Mouse (Mus musculus) limb, embryonic 10.5 days (tissue): ENCODE measurements around the gene Cdkn1a. TPM values are rescaled to one million over a fixed set of nuclear protein-coding genes. Genes with fewer than 3 reads are reported as not detected.

Source experiments
- DNase-seq: peaks from one replicate; pipeline ENCODE4 v3.0.0-alpha.2; 2017; ENCODE audit warnings: low spot score
- H3K27ac ChIP-seq: fragments of 300-500 bp; sonication (generic); 2 replicates; pipeline ENCODE4 v1.5.1; 2016; ENCODE audit warnings: mild to moderate bottlenecking
- H3K27me3 ChIP-seq: fragments of 300-500 bp; sonication (generic); 2 replicates; pipeline ENCODE4 v1.6.1; 2016; ENCODE audit warnings: low read depth, mild to moderate bottlenecking; ENCODE audit not compliant: poor library complexity, severe bottlenecking
- H3K36me3 ChIP-seq: fragments of 300-500 bp; sonication (generic); 2 replicates; pipeline ENCODE4 v1.6.1; 2016; ENCODE audit warnings: mild to moderate bottlenecking, moderate library complexity
- H3K4me1 ChIP-seq: fragments of 300-500 bp; sonication (generic); 2 replicates; pipeline ENCODE4 v1.6.1; 2016
- H3K4me3 ChIP-seq: fragments of 300-500 bp; sonication (generic); 2 replicates; pipeline ENCODE4 v1.5.1; 2016; ENCODE audit warnings: mild to moderate bottlenecking, moderate library complexity
- H3K9me3 ChIP-seq: fragments of 300-500 bp; sonication (generic); replicated peaks from 2 replicates; pipeline ENCODE4 v1.6.1; 2016; ENCODE audit warnings: mild to moderate bottlenecking
- WGBS: fragments of 180-500 bp; shearing (Covaris S2); methylation state at CpG from one replicate; pipeline ENCODE4 v1.1.7; 2016; 5-methylcytosine and 5-hydroxymethylcytosine counted together
- polyA plus RNA-seq: library from polyadenylated mRNA; unstranded; fragments of >200 nt; fragmentation: Nextera tagmentation; extraction: Ambion mirVana; gene quantifications from 2 replicates; pipeline ENCODE4 v1.2.1, GENCODE M21; 2016

The Cdkn1a gene
- polyA plus RNA-seq, 1 experiment from 2014 or later = 28.8 TPM

DNA sequence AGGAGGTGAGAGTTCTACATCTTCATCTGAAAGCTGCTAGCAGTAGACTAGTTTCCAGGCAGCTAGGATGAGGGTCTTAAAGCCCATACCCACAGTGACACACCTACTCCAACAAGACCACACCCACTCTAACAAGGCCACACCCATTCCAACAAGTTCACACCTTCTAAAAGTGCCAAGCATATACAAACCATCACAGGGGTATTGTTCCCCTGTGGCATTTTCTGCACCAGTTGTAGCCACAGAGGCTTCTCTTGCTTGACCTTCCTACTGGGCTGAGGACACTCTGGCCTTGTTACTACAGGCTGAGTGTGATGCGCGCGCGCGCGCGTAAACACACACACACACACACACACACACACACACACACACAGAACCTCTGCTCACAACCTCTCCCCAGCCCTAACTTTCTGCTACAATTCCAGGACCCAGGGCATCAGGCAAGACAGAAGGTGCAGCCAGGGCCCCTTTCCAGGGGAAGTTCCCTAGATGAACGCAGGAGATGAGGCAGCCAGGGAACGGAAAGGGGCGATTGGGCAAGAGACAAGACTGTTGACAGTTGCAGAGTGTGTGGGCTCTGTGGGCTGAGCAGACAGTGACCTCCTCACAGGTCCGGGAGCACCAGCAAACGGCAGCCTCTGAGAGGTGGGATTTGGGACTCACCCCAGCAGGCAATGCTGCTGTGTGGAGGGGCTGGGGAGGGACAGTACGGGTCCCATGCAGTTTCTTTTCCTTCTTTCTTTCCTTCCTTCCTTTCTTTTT is 23.0 kb downstream of the Cdkn1a start, which contains the start of gene Rab44:
Gene Rab44, plus strand, starts transcription at position 555 of the 762 bp plus-strand sequence.
- H3K9me3 ChIP-seq = no peaks in the 10 kb centered on the region
- 92% methylated on average over 13 of the region's 13 CpGs for WGBS
- no peak within 1 kb of the TSS for H3K27ac ChIP-seq

GRCm38 (mm10) chr17:29116023-29116422 is 25.2 kb downstream of the Cdkn1a start:
- 79% methylated on average over 12 of the region's 12 CpGs for WGBS
- Histone ChIP-seq H3K9me3 (no peaks in the 10 kb centered on the region), H3K4me3 (no peak overlapping the region), H3K27ac (no peak overlapping the region), H3K4me1 (peaks cover 11% of the 10 kb centered on the region), H3K36me3 (no peaks in the 10 kb centered on the region), H3K27me3 (no peaks in the 10 kb centered on the region)
- DNase-seq = no peak

More for the DNA sequence above, 23.0 kb downstream of the Cdkn1a start, which contains the start of gene Rab44:
- Histone ChIP-seq H3K27me3 (no peaks in the 10 kb centered on the region), H3K36me3 (no peaks in the 10 kb centered on the region), H3K4me1 (peaks cover 7% of the 10 kb centered on the region), H3K4me3 (no peak within 1 kb of the TSS)
- DNase-seq = no peak

DNA sequence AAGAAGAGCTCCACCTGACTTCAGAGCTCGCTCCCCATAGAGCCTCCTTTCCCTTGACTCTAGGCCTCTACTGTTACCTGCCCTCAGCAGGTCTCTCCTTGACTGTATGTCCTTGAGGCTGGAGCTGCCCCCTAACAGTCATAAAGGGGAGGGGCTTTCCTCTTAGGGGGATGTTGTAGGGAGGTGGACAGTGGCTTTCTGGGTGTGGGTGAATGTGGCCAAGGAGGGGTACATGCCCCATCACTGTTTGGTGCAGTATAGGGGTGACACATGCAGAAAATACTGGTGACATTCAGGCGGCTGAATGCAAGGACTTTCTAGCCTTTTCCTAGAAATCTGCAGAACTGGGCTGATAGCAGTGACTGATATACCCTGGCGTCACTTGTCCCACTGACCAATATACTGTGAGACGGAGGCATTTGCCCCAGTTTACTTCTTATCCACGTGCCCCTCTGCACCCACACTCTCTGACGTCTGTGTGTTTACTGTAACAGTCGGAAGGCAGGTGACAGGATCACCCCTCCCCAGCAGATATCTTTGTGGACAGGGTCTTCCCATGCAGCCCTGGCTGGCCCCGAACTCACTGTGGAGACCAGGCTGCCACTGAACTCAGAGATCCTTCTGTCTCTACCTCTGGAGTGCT is 26.4 kb downstream of the Cdkn1a start:
- 79% methylated on average over 8 of the region's 8 CpGs for WGBS

DNA sequence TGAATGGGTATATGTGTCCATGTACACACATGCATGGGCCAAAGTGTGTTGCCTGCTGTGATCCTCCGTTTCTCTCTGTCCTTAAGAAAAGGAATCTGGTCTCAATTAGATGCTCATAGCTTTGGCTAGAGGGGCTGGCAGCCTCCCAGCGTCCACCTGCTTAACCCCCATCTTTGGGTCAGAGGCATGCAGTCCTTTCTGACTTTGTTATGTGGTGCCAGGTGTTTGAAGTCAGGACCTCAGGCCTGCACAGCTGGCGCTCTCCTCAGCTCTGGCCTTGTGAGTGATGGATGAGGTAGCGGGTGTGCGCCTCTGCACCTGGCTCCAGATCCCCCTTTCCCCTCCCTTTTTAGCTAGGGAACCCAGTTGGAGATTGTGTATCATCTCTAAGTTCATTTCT is 27.3 kb downstream of the Cdkn1a start:
- Histone ChIP-seq H3K4me3 (no peak overlapping the region), H3K9me3 (no peaks in the 10 kb centered on the region), H3K27ac (no peak overlapping the region), H3K36me3 (no peaks in the 10 kb centered on the region), H3K4me1 (peaks cover 11% of the 10 kb centered on the region), H3K27me3 (no peaks in the 10 kb centered on the region)
- 33% methylated on average over 5 of the region's 5 CpGs for WGBS
- peak; percentile 74 for DNase-seq

More for the DNA sequence above, 26.4 kb downstream of the Cdkn1a start:
- no peak overlapping the region for H3K4me3 ChIP-seq
- no peaks in the 10 kb centered on the region for H3K9me3 ChIP-seq
- H3K4me1 ChIP-seq = peaks cover 11% of the 10 kb centered on the region
- H3K27ac ChIP-seq = no peak overlapping the region
- H3K36me3 ChIP-seq = no peaks in the 10 kb centered on the region
- no peak for DNase-seq
- H3K27me3 ChIP-seq = no peaks in the 10 kb centered on the region

DNA sequence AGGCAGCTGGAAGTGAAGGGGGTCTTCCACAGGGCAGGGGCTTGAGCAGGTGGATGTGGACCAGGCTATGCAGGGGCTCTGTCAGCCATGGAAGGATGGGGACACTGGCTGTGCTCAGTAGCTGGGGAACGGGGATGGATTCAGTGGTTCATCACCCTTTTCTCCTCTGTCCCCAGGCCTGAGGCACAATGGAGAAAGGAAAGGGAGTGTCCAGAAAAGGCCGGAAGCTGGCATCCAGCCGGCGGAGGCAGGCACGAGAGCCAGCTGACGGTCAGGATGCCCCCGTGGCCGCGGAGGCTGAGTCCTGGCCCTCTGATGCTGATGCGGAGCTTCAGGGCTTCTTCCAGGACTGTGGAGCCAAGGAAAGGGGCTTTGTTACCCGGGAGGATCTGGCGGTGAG is 29.9 kb downstream of the Cdkn1a start:
- no peak overlapping the region for H3K4me3 ChIP-seq
- no peaks in the 10 kb centered on the region for H3K9me3 ChIP-seq
- H3K27me3 ChIP-seq = no peaks in the 10 kb centered on the region
- H3K4me1 ChIP-seq = peaks cover 11% of the 10 kb centered on the region
- H3K36me3 ChIP-seq = no peaks in the 10 kb centered on the region
- DNase-seq = no peak
- 61% methylated on average over 12 of the region's 12 CpGs for WGBS
- no peak overlapping the region for H3K27ac ChIP-seq

GRCm38 (mm10) chr17:29122817-29123216 is 32.0 kb downstream of the Cdkn1a start:
- WGBS = 86% methylated on average over 6 of the region's 6 CpGs
- H3K36me3 ChIP-seq = no peaks in the 10 kb centered on the region
- no peak overlapping the region for H3K27ac ChIP-seq
- no peak for DNase-seq
- no peaks in the 10 kb centered on the region for H3K9me3 ChIP-seq
- peaks cover 11% of the 10 kb centered on the region for H3K4me1 ChIP-seq
- no peaks in the 10 kb centered on the region for H3K27me3 ChIP-seq
- H3K4me3 ChIP-seq = no peak overlapping the region

DNA sequence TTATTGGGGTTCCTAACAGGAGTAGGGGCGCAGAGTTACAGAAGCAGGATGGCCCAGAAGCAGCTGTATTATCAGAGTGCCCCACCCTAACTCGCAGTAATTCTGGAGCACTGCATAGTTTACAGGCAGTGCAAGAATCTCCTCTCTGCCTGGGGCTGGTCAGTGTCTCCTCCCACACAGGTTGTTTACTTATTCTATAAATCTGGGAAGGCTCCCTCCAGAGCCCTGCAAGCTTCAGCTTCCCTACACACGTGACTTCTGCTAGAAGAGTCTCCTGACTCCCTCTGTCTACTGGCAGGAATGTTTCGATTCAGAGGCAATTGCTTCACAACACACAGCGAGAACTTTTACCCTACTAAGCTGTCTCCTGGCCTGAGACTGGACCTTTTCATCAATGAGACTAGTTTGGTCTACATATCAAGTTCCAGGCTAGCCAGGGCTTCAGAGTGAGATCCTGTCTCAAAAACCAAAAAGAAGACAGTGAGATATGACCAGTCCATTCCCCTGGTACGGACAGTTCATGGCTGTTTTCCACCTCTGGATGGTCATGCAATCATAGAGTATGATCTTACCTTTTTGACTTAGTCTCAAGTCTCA is 32.9 kb downstream of the Cdkn1a start:
- Histone ChIP-seq H3K9me3 (no peaks in the 10 kb centered on the region), H3K4me1 (peaks cover 6% of the 10 kb centered on the region), H3K36me3 (no peaks in the 10 kb centered on the region), H3K27me3 (no peaks in the 10 kb centered on the region), H3K4me3 (no peak overlapping the region), H3K27ac (no peak overlapping the region)
- DNase-seq = no peak
- 74% methylated on average over 6 of the region's 6 CpGs for WGBS

- H3K4me1 ChIP-seq = no peaks in the 10 kb centered on the region
- no peaks in the 10 kb centered on the region for H3K27me3 ChIP-seq
- H3K36me3 ChIP-seq = no peaks in the 10 kb centered on the region
- no peak overlapping the region for H3K27ac ChIP-seq
- no peak overlapping the region for H3K4me3 ChIP-seq
- no peak for DNase-seq
- no peaks in the 10 kb centered on the region for H3K9me3 ChIP-seq
- 93% methylated on average over 3 of the region's 3 CpGs for WGBS
Observed at GRCm38 (mm10) chr17:29126561-29126960, 35.8 kb downstream of the Cdkn1a start.

DNA sequence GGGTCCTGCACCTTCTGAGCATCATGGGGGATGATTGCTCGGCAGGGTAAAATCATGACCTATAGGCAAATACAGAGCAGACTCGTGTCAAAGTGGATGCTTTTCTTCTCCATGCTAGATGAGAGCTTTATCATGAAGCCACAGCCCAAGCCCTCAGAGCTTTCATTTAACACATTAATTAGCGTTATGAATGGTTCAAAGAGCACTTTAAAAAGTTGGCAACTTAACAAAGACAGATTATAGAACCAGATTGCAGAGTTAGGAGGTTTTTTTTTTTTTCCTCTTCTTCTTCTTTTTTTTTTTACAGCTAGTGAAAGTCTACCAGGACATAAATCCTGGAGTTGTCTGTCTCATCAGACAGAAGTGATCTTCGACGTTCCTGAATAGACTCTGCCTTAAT is 38.6 kb downstream of the Cdkn1a start:
- Histone ChIP-seq H3K36me3 (no peaks in the 10 kb centered on the region), H3K4me1 (peaks cover 12% of the 10 kb centered on the region), H3K9me3 (no peaks in the 10 kb centered on the region), H3K27me3 (no peaks in the 10 kb centered on the region), H3K27ac (no peak overlapping the region), H3K4me3 (no peak overlapping the region)
- no peak for DNase-seq
- 80% methylated on average over 5 of the region's 5 CpGs for WGBS

DNA sequence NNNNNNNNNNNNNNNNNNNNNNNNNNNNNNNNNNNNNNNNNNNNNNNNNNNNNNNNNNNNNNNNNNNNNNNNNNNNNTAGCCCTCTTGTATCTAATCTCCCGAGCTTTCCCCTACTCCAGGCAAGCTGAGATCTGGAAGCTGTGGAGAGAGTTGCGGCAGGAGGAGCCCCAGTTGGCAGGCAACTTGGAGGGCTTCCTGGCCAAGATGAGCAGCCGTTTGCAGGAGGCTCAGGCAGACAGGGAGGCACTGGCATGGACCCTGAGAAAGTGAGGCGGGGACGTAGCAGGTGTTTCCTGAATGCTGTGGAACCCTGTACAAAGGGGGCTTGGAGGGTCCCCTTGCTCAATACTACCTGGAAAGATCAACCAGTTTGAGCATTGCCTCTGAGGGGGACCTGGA is 44.3 kb downstream of the Cdkn1a start:
- Histone ChIP-seq H3K9me3 (no peaks in the 10 kb centered on the region), H3K27me3 (no peaks in the 10 kb centered on the region), H3K4me1 (peaks cover 24% of the 10 kb centered on the region), H3K4me3 (no peak overlapping the region), H3K36me3 (no peaks in the 10 kb centered on the region), H3K27ac (no peak overlapping the region)
- DNase-seq = no peak
- WGBS = 79% methylated on average over 5 of the region's 5 CpGs

DNA sequence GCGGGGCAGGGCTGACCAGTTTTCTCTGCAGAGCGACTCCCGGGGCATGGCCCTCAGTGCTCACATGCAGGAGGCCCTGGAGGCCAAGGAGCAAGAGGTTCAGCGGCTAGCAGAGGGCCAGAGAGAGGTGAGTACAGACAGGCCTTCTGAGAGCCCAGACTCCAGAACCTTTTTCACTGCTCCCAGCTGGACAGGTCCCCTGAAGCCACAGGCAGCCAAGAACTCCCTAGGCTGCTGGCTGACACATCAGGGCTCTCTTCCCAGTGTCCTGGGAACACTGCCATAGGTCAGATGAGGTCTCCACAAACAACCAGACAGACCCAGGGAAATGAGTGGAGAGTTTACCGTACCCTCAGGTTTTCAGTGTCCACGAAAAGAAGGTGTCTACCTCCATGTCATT is 45.5 kb downstream of the Cdkn1a start:
- Histone ChIP-seq H3K27me3 (no peaks in the 10 kb centered on the region), H3K4me3 (no peak overlapping the region), H3K36me3 (no peaks in the 10 kb centered on the region), H3K9me3 (no peaks in the 10 kb centered on the region), H3K27ac (no peak overlapping the region), H3K4me1 (peaks cover 30% of the 10 kb centered on the region)
- WGBS = 64% methylated on average over 6 of the region's 6 CpGs
- DNase-seq = no peak

DNA sequence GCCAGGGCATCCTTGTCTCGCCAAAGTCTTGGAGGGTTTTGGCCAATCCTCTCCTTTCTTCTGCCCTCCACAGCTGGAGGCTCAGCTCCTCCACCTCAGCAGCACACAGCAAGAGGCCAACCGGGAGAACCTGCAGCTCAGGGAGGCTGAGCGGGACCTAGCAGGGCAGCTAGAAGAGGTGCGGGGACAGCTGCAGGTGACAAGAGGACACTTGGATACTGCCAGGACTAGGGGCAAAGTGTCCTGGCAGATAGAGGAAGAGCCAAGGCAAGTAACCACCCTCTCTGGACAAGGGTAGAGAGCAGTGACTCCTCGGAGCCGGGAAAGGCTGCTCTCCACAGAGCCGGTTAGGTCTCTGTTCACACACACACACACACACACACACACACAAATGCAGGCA is 47.1 kb downstream of the Cdkn1a start:
- Histone ChIP-seq H3K9me3 (no peaks in the 10 kb centered on the region), H3K4me3 (no peak overlapping the region), H3K36me3 (no peaks in the 10 kb centered on the region), H3K4me1 (peaks cover 30% of the 10 kb centered on the region), H3K27ac (no peak overlapping the region), H3K27me3 (no peaks in the 10 kb centered on the region)
- WGBS = 83% methylated on average over 7 of the region's 7 CpGs
- no peak for DNase-seq

- Histone ChIP-seq H3K9me3 (no peaks in the 10 kb centered on the region; the same call in 1 of the 2 replicates), H3K27me3 (no peaks in the 10 kb centered on the region), H3K36me3 (no peaks in the 10 kb centered on the region), H3K27ac (no peak overlapping the region), H3K4me1 (peaks cover 12% of the 10 kb centered on the region), H3K4me3 (no peak overlapping the region)
- 88% methylated on average over 3 of the region's 3 CpGs for WGBS
- DNase-seq = no peak
Observed at GRCm38 (mm10) chr17:29141577-29141976, 50.8 kb downstream of the Cdkn1a start.
